Mouse (Mus musculus) forebrain, embryonic 14.5 days (tissue): ENCODE measurements around the gene Irf2. TPM values are rescaled to one million over a fixed set of nuclear protein-coding genes. Genes with fewer than 3 reads are reported as not detected.

ENCODE experiments used
- ATAC-seq: fragments of 200-750 bp; cut with Nextera tagmentation; 2 replicates; pipeline ENCODE4 v1.8.0; 2017; ENCODE audit warnings: mild to moderate bottlenecking, moderate library complexity
- DNase-seq: peaks from one replicate; pipeline ENCODE4 v3.0.0-alpha.2; 2015; ENCODE audit warnings: low spot score
- H3K27ac ChIP-seq: fragments of 300-500 bp; sonication (generic); 2 replicates; pipeline ENCODE4 v1.5.1; 2014; ENCODE audit warnings: low read depth, mild to moderate bottlenecking, control low read depth, low read length, moderate library complexity
- H3K27me3 ChIP-seq: fragments of 300-500 bp; sonication (generic); replicated peaks from 2 replicates; pipeline ENCODE4 v1.6.1; 2014; ENCODE audit warnings: low read length, control low read depth, mixed read lengths; ENCODE audit not compliant: control insufficient read depth, insufficient read depth
- H3K36me3 ChIP-seq: fragments of 300-500 bp; sonication (generic); 2 replicates; pipeline ENCODE4 v1.6.1; 2014; ENCODE audit warnings: low read length, control low read depth; ENCODE audit not compliant: control insufficient read depth, insufficient read depth
- H3K4me1 ChIP-seq: fragments of 300-500 bp; sonication (generic); 2 replicates; pipeline ENCODE4 v1.6.1; 2014; ENCODE audit warnings: antibody characterized with exemption, low read length, control low read depth; ENCODE audit not compliant: control insufficient read depth, insufficient read depth
- H3K4me2 ChIP-seq: fragments of 300-500 bp; sonication (generic); 2 replicates; pipeline ENCODE4 v1.6.1; 2014; ENCODE audit warnings: mild to moderate bottlenecking, control low read depth, low read length
- H3K4me3 ChIP-seq: fragments of 300-500 bp; sonication (generic); 2 replicates; pipeline ENCODE4 v1.5.1; 2014; ENCODE audit warnings: low read depth, low read length, control low read depth
- H3K9ac ChIP-seq: fragments of 300-500 bp; sonication (generic); 2 replicates; pipeline ENCODE4 v1.6.1; 2014; ENCODE audit warnings: mild to moderate bottlenecking, low read length, control low read depth, moderate library complexity
- H3K9me3 ChIP-seq: fragments of 300-500 bp; sonication (generic); replicated peaks from 2 replicates; pipeline ENCODE4 v1.6.1; 2016; ENCODE audit warnings: low read length, control low read depth, mixed read lengths; ENCODE audit not compliant: control insufficient read depth
- WGBS: fragments of 180-500 bp; shearing (Covaris S2); extraction: QIAGEN DNeasy Blood & Tissue Kit; methylation state at CpG from one replicate; pipeline ENCODE4 v1.1.7; 2014; 5-methylcytosine and 5-hydroxymethylcytosine counted together
- polyA plus RNA-seq: library from polyadenylated mRNA; unstranded; fragments of >200 nt; fragmentation: Nextera tagmentation; extraction: Ambion mirVana; gene quantifications from 2 replicates; pipeline ENCODE4 v1.2.1, GENCODE M21; 2014

Gene Irf2
- polyA plus RNA-seq, 1 experiment from 2014 or later = 6.2 TPM

DNA sequence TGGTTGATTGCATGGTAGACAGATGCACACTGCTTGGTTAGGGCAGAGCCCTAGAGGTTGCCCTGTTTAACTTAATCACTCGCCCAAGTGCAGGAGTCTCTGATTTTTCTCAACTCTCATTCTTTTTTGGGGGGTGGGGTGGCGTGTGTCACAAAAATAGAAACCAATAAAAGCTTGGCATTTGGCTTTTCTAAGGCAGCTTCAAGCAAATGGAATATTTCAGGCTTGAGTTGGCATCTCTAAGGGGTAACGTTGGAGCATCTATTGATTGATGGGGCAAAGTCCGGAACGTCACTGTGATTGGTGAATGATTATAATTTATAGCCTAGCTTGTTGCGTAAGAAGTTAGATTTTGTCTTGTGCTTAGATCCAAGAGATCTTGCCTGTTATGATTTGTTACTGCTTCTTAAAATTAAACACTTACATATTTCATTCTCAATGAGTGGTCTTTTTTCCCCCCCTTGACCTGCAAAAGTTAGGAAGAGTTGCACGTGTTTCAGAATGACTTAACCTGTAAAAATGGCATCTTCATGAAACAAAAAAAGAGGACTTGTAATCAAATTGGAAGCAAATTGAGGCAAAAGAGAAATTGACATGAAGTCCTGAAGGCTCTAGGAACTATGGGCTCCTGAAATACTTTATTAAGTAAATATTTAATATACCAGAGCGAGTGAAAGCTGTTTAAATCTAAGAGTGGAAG, 2.6 kb downstream of the Irf2 start:
- ATAC-seq (no peak), DNase-seq (no peak)
- Histone ChIP-seq H3K4me2 (peak overlapping the region; percentile 83), H3K4me1 (peaks cover 5% of the 10 kb centered on the region; the same call in 1 of the 2 replicates), H3K27ac (no peak overlapping the region), H3K9me3 (no peaks in the 10 kb centered on the region), H3K36me3 (no peaks in the 10 kb centered on the region), H3K9ac (peak overlapping the region; percentile 97; the same call in 1 of the 2 replicates), H3K27me3 (no peaks in the 10 kb centered on the region), H3K4me3 (peak overlapping the region; percentile 91)
- 70% methylated on average over 8 of the region's 8 CpGs for WGBS

DNA sequence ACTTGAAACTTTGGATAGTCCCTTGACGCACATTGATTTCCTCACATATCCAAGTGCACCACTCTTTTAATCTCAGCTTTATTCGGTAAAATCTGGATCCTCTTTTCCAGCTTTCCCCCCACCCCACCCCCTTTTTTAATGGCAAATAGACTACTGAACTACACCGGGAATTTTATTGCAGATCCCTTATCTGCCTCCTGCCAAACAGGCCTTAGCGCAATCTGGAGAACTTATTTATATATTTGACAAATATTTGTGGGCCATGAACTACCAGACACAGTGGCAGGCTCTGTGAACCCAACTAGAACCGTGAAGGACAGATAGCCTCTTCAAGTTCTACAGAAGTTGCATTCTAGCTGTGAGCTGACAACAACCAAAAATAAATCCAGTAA, 3.2 kb downstream of the Irf2 start:
- DNase-seq = no peak
- no peaks in the 10 kb centered on the region for H3K9me3 ChIP-seq
- WGBS = 82% methylated on average over 5 of the region's 5 CpGs

DNA sequence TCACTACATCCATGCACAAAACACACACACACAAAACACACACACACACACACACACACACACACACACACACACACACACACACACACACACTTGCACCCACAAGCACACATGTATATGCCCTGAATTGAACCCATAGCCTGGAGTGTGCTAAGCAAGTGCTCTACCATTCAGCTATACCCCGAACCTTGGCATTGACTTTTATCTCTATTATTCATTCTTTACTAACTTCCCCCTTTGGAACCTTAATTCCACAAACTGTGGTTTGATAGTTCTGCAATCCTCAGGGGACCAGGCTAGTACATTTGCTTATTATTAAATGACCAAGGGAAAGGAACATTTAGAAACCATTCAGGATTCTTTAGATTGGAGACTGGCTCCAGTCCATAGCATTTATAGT, 5.9 kb downstream of the Irf2 start:
- 91% methylated on average over 1 of the region's 1 CpGs for WGBS
- Histone ChIP-seq H3K4me2 (no peak overlapping the region), H3K4me1 (peaks cover 5% of the 10 kb centered on the region; the same call in 1 of the 2 replicates), H3K36me3 (no peaks in the 10 kb centered on the region), H3K9me3 (no peaks in the 10 kb centered on the region), H3K9ac (no peak overlapping the region), H3K27me3 (no peaks in the 10 kb centered on the region), H3K27ac (no peak overlapping the region), H3K4me3 (no peak overlapping the region)
- ATAC-seq (no peak), DNase-seq (no peak)

More for the DNA sequence above, 3.2 kb downstream of the Irf2 start:
- H3K4me3 ChIP-seq = no peak overlapping the region
- ATAC-seq = no peak
- no peaks in the 10 kb centered on the region for H3K27me3 ChIP-seq
- no peak overlapping the region for H3K4me2 ChIP-seq
- H3K27ac ChIP-seq = no peak overlapping the region
- H3K9ac ChIP-seq = no peak overlapping the region
- H3K36me3 ChIP-seq = no peaks in the 10 kb centered on the region
- peaks cover 5% of the 10 kb centered on the region; the same call in 1 of the 2 replicates for H3K4me1 ChIP-seq

GRCm38 (mm10) chr8:46747311-46747980, 7.9 kb downstream of the Irf2 start:
- no peak overlapping the region for H3K4me2 ChIP-seq
- no peaks in the 10 kb centered on the region for H3K27me3 ChIP-seq
- no peaks in the 10 kb centered on the region for H3K36me3 ChIP-seq
- H3K4me3 ChIP-seq = no peak overlapping the region
- ATAC-seq (no peak), DNase-seq (no peak)
- no peak overlapping the region for H3K9ac ChIP-seq
- H3K27ac ChIP-seq = no peak overlapping the region
- H3K4me1 ChIP-seq = no peaks in the 10 kb centered on the region
- H3K9me3 ChIP-seq = no peaks in the 10 kb centered on the region
- 65% methylated on average over 4 of the region's 4 CpGs for WGBS

- no peak for DNase-seq
- no peak overlapping the region for H3K27ac ChIP-seq
- WGBS = 58% methylated on average over 5 of the region's 5 CpGs
These were observed 10.5 kb downstream of the Irf2 start for GRCm38 (mm10) chr8:46750000-46750399.

GRCm38 (mm10) chr8:46750566-46750965, 11.0 kb downstream of the Irf2 start:
- Histone ChIP-seq H3K4me2 (no peak overlapping the region), H3K4me1 (no peaks in the 10 kb centered on the region), H3K4me3 (no peak overlapping the region), H3K27me3 (no peaks in the 10 kb centered on the region), H3K9me3 (no peaks in the 10 kb centered on the region), H3K36me3 (no peaks in the 10 kb centered on the region), H3K9ac (no peak overlapping the region), H3K27ac (no peak overlapping the region)
- DNase-seq (no peak), ATAC-seq (no peak)
- WGBS = 78% methylated on average over 8 of the region's 8 CpGs

More at GRCm38 (mm10) chr8:46750000-46750399, 10.5 kb downstream of the Irf2 start:
- Histone ChIP-seq H3K27me3 (no peaks in the 10 kb centered on the region), H3K4me2 (no peak overlapping the region), H3K4me1 (no peaks in the 10 kb centered on the region), H3K4me3 (no peak overlapping the region), H3K9ac (no peak overlapping the region), H3K9me3 (no peaks in the 10 kb centered on the region), H3K36me3 (no peaks in the 10 kb centered on the region)
- no peak for ATAC-seq

- no peak for DNase-seq
- no peak for ATAC-seq
- H3K36me3 ChIP-seq = no peaks in the 10 kb centered on the region
- H3K27me3 ChIP-seq = no peaks in the 10 kb centered on the region
- WGBS = 78% methylated on average over 4 of the region's 4 CpGs
- no peak overlapping the region for H3K27ac ChIP-seq
- H3K9me3 ChIP-seq = no peaks in the 10 kb centered on the region
- no peak overlapping the region for H3K4me2 ChIP-seq
- no peaks in the 10 kb centered on the region for H3K4me1 ChIP-seq
- no peak overlapping the region for H3K9ac ChIP-seq
- no peak overlapping the region for H3K4me3 ChIP-seq
These were observed 11.6 kb downstream of the Irf2 start for GRCm38 (mm10) chr8:46751151-46751550.

GRCm38 (mm10) chr8:46752986-46753385, 13.5 kb downstream of the Irf2 start:
- 80% methylated on average over 12 of the region's 12 CpGs for WGBS
- no peak overlapping the region for H3K4me2 ChIP-seq
- no peaks in the 10 kb centered on the region for H3K36me3 ChIP-seq
- no peaks in the 10 kb centered on the region for H3K27me3 ChIP-seq
- no peak overlapping the region for H3K4me3 ChIP-seq
- H3K4me1 ChIP-seq = no peaks in the 10 kb centered on the region
- DNase-seq (no peak), ATAC-seq (no peak)
- H3K27ac ChIP-seq = no peak overlapping the region
- no peak overlapping the region for H3K9ac ChIP-seq
- no peaks in the 10 kb centered on the region for H3K9me3 ChIP-seq

DNA sequence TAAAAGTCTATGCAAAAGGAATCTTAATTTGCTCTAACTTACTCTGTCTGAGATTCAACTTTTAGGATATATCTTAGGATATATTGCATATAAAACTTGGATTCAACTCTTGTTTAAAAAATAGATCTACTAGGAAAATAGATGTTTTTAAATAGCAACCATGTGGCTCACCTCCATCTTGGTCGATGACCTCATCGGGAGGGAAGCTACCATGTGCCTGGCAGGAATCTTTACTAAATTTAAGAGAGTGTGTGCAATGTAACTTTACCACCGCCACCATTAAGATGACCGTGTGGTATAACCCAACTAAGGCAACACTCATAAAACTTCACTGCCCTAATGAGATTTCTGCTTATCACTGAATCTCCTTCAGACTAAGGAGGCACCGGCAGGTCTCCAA, 14.8 kb downstream of the Irf2 start:
- H3K4me3 ChIP-seq = no peak overlapping the region
- no peaks in the 10 kb centered on the region for H3K4me1 ChIP-seq
- no peak for ATAC-seq
- no peaks in the 10 kb centered on the region for H3K27me3 ChIP-seq
- DNase-seq = no peak
- H3K9me3 ChIP-seq = no peaks in the 10 kb centered on the region
- H3K36me3 ChIP-seq = no peaks in the 10 kb centered on the region
- 93% methylated on average over 5 of the region's 5 CpGs for WGBS
- no peak overlapping the region for H3K27ac ChIP-seq
- H3K4me2 ChIP-seq = no peak overlapping the region
- H3K9ac ChIP-seq = no peak overlapping the region
